Mouse (Mus musculus) T-helper 2 cell (primary cell): Measurements from ENCODE around the gene Nudcd3.

Source experiments
- in situ Hi-C: fragments of 300-600 bp; cut with MboI, MseI; formaldehyde crosslinking; loops from one replicate; pipeline ENCODE4 v1.15.1; 2025; ENCODE audit warnings: high pct_unique_total_duplicates

Nudcd3 gene

GRCm38 (mm10) chr11:6200087-6200569, at the start of gene Nudcd3:
TSS of gene Nudcd3 (minus strand) at chr11:6200415.
- in situ Hi-C loops = no loop called here

- in situ Hi-C loops = no loop called here
Measured at GRCm38 (mm10) chr11:6244707-6245106, 44.5 kb upstream of the Nudcd3 start.

- in situ Hi-C loops = no loop called here
Measured at GRCm38 (mm10) chr11:6233025-6233424, 32.8 kb upstream of the Nudcd3 start.

- in situ Hi-C loops = no loop called here
Measured at GRCm38 (mm10) chr11:6230012-6230411, 29.8 kb upstream of the Nudcd3 start, which contains the start of gene Npc1l1. TSS of gene Npc1l1 (minus strand) at chr11:6230143.

GRCm38 (mm10) chr11:6224541-6225229, 24.5 kb upstream of the Nudcd3 start:
- in situ Hi-C loops = no loop called here

- in situ Hi-C loops = no loop called here
Measured at GRCm38 (mm10) chr11:6222187-6222586, 22.0 kb upstream of the Nudcd3 start.

- in situ Hi-C loops = no loop called here
Measured at GRCm38 (mm10) chr11:6219967-6220366, 19.8 kb upstream of the Nudcd3 start.

GRCm38 (mm10) chr11:6218189-6218896, 18.1 kb upstream of the Nudcd3 start:
- in situ Hi-C loops = no loop called here

GRCm38 (mm10) chr11:6216834-6217233, 16.6 kb upstream of the Nudcd3 start:
- in situ Hi-C loops = no loop called here

GRCm38 (mm10) chr11:6208158-6208557, 7.9 kb upstream of the Nudcd3 start:
- in situ Hi-C loops = no loop called here

- in situ Hi-C loops = no loop called here
Measured at GRCm38 (mm10) chr11:6207090-6207489, 6.9 kb upstream of the Nudcd3 start.

GRCm38 (mm10) chr11:6200570-6200969, 355 bp upstream of the Nudcd3 start:
- in situ Hi-C loops = no loop called here

- in situ Hi-C loops = no loop called here
Measured at GRCm38 (mm10) chr11:6199410-6200086, 667 bp downstream of the Nudcd3 start, which contains the start of gene A730071L15Rik. TSS of gene A730071L15Rik (plus strand) at chr11:6200029.

- in situ Hi-C loops = no loop called here
Measured at GRCm38 (mm10) chr11:6198449-6198848, 1.8 kb downstream of the Nudcd3 start.

GRCm38 (mm10) chr11:6196780-6197179, 3.4 kb downstream of the Nudcd3 start:
- in situ Hi-C loops = no loop called here

- in situ Hi-C loops = no loop called here
Measured at GRCm38 (mm10) chr11:6187878-6188277, 12.3 kb downstream of the Nudcd3 start.

GRCm38 (mm10) chr11:6187399-6187798, 12.8 kb downstream of the Nudcd3 start:
- in situ Hi-C loops = no loop called here

- in situ Hi-C loops = no loop called here
Measured at GRCm38 (mm10) chr11:6184202-6184935, 15.8 kb downstream of the Nudcd3 start.

GRCm38 (mm10) chr11:6183246-6183645, 17.0 kb downstream of the Nudcd3 start:
- in situ Hi-C loops = no loop called here

GRCm38 (mm10) chr11:6180811-6181399, 19.3 kb downstream of the Nudcd3 start:
- in situ Hi-C loops = no loop called here

GRCm38 (mm10) chr11:6179194-6179593, 21.0 kb downstream of the Nudcd3 start:
- in situ Hi-C loops = no loop called here
